Mouse (Mus musculus): ENCODE results near the gene Sik3.

Sik3 gene

DNA sequence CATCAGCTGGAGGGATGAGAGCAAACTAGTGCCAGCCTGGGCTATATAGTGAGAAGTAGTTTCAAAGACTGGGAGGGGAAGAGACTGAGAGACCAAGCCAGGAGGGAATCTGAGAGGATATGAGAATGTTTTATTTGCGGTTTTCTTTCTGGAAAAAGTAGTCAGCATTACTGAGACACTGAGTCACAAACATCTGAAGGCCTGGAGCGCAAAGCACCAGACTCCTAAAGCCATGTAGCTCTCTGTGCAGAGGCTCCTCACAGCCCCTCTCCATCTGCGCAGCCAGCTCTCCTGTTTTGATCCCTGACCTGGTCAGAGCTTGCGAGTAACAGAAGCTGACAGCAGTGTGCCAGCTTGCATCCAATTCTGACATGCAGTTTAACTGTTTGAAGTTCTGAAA lies 175.8 kb downstream of the Sik3 start:
- no peak for DNase-seq (ENCODE audit: low spot score in 2 of 2)

DNA sequence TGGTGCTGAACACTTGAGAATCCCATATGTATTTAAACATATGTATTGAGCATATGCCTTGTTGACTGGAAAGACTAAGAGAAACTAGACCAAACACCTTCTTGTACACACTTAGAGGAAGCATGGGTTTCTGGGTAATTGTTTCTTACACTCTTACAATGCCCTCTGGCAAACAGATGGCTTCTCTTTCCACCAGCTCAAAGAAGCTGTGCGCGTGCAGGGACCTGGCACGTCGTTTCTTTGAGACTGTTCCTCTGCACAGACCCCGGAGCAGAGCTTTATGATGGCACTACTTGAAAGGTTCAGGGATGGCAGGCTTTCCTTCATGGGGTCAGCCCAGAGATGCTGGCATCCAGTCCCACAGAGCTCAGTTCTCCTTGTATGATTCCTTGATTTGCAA lies 176.3 kb downstream of the Sik3 start:
- DNase-seq (ENCODE audit: low spot score in 2 of 2): no peak

DNA sequence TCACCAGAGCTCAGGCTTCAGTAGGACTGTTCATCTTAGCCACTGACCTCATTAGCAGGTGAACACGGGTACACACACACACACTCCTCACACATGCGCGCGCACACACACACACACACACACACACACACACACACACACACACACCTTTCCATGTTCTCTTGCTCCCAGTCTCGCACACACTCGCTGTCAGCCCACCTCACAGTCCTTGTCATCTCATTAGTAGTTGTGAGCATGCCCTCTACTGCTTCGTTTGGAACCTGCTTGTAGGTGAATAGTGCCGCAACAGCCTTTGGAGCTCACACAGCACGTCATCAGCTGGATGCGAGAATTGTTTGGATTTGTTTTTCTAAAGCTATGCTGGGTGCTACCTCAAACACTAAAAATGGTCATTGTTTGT lies 176.8 kb downstream of the Sik3 start:
- DNase-seq (ENCODE audit: low spot score in 2 of 2): no peak

DNA sequence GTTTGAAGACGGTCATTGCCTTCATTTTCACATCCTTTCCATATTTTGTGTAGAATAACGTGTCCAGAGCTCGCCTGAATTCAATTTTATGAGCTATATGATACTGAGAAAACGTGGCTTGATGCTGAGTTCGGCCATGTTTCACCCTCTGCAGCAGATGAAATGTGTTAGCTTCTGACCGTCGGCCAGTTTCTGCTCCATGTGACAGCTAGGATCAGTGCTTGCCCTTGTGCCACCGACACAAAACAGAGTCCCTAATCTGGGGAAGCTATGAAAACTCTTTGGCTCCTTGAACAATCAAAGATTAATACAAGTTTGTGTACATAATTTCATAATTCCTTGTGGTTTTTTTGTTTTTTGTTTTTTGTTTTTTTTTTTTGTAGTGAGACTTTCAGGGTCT lies 178.6 kb downstream of the Sik3 start:
- DNase-seq (ENCODE audit: low spot score in 2 of 2): no peak

DNA sequence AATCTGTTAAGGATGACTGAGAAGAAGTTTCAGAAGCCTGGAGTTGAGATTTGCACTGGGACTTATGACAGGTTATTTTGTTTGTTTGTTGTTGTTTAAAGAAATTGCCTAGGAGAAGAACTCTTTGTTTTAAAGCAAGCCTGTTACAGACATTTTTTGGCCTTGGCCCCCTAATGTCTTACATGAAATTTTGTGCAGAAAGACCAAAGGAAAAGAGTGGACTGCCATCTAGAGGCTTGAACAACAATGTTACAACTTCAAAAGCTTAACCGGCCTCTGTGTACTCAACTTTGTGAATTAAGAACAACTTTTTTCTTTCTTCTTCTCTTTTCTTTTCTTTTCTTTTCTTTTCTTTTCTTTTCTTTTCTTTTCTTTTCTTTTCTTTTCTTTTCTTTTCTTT lies 179.0 kb downstream of the Sik3 start:
- no peak for DNase-seq (ENCODE audit: low spot score in 2 of 2)

DNA sequence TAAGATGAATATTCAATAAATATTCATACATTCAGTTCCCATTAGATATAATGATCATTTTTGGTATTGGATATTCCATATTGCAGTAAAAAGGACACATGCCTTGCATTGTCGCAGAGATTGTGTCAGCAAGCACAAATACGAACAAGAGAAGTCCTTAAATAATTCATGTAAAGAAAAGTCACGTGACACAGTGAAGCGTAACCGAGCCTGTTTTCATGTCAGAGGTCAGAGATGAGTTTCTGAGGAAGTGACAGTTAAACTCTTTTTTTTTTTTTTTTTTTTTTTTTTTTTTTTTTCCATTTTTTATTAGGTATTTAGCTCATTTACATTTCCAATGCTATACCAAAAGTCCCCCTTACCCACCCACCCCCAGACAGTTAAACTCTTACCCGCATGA lies 180.0 kb downstream of the Sik3 start:
- no peak for DNase-seq (ENCODE audit: low spot score in 2 of 2)

DNA sequence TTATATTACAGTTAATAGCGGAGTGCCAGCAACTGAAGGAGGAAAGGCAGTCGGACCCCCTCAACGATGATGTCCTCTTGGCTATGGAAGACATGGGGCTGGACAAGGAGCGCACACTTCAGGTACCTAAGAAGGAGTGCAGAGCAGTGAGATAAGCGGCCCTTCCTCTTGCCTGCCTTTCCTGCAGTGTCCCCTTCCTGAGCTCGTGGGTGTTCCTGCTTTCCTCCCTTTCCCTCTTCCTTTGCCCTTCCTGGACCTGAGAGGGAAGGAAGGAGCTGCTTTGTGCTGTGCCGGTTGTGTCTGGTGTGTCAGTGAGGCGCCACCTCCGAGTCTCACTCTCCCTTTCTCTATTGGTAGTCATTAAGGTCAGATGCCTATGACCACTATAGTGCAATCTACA lies 182.2 kb downstream of the Sik3 start:
- DNase-seq (ENCODE audit: low spot score in 2 of 2): no peak

DNA sequence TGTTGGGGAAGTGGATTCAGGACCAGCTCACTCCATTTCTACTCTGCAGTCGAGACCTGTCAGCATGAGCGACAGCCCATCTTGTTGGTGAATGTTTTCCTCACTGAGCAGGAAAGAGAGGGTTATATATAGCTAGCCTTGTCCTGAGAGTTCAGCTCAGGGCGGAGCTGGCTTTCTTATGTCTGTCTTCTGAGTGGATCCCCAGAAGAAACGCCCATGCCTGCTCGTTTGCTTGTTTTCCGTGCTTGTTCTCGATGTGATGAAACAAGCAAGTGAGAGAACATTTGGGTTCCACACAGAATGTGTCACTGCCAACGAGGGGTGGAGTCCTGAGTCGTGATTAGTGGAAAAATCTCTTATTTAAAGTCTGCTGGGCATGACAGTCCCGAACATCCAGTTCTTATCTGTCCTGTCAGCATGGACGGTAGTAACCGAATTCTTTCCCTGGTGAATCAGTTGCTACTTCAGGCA lies 184.1 kb downstream of the Sik3 start:
- DNase-seq (ENCODE audit: low spot score in 2 of 2): peak in 1 of 2 experiments; percentile 49

DNA sequence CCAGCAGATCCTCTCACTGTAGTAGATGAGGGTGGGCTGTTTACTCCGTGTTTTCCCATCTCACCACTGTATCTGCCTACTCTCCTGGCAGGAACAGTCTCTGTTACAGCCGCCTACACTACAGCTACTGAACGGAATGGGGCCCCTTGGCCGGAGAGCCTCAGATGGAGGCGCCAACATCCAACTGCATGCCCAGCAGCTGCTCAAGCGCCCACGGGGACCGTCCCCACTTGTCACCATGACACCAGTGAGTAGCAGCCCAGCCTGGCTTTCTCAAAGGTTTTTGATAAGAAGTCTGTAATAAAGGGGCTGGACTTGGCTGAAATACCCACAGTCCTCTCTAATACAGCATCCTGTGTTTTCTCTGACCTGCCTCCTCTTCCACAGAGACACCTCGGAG lies 185.8 kb downstream of the Sik3 start:
- no peak for DNase-seq (ENCODE audit: low spot score in 2 of 2)

DNA sequence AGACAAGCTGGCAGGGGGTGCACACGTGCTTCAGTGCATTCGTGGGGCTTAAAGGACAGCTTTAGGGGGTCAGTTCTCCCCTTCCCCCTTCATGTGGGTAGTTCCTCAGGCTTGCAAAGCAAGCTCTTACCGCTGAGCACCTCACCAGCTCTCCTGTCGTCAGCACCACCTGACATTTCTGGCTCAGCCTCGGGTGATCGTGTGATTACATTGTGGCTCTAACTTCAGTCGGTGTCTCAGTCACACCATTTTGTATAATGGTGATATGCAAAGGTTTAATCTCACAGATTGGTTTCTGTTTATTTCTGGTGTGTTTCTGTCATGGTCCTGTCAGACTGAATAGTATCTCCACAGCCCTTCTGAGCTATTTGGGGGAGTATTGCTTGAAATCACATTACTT lies 186.3 kb downstream of the Sik3 start:
- DNase-seq (ENCODE audit: low spot score in 2 of 2): no peak

DNA sequence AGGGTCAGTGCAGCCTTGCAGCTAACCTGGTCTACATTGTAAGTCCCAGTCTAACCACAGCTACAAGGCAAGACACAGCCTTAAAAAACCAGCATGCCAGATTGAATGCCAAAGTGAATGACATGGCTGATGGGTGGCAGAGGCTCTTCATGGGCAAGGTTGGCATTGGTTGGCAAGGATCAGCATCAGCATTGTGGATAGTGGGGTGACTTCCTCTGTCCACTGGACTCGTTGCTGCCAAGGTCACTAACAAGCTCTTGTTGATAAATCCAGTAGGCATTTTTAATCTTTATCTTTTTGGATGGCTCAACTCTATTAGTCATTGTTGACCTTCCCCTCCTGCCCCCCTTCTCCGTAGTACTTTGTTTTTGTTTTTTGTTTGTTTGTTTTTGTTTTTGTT lies 187.0 kb downstream of the Sik3 start:
- no peak for DNase-seq (ENCODE audit: low spot score in 2 of 2)

DNA sequence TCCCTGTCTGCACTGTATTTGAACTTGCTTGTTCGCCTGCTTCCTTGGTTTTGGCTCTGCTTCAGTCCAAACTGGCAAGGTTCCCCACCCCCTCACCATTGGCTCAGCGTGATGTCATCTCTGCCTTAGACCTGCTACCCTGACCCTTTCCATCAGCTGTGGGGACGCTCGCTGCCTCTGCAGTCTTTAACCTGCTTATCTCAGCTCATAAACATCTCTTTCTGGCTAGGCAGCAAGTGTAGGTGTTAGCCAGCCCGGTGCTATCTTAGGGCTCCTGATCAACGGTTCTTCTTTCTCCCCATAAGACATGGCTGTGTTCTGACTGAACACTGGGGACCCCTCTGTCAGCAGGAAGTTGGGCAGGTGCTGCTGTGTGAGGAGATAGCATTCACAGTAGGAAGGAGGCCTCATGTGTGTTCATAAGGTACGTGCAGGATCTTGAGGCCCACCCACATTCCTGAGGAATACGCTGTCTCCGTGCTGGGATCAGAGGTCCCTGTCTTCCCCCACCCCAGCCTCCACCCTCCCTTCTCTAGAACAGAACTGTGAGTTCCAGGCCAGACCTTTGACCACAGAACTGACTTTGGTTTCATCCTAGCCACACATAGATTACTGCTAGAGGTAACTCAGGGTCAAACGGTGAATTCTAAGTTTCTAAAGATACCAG lies 194.3 kb downstream of the Sik3 start:
- peak in 1 of 2 experiments; percentile 40 for DNase-seq (ENCODE audit: low spot score in 2 of 2)

DNA sequence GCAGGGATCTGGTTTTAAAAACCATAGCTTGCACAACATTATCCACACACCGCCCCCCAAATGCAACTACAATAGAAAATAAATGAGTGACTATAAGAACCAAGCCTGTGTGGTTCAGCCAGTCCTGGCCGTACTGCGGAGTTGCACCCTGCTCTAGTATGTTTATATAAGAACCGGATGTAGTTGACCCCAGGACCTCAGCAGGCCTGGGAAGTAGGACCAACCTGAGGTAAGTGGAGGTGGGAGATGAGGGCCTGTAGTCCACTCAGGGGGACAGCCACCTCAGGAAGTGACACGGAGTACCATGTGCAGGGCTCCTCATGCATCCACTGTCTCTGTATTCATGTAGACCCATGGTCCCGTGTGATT lies 194.9 kb downstream of the Sik3 start:
- no peak for DNase-seq (ENCODE audit: low spot score in 2 of 2)

DNA sequence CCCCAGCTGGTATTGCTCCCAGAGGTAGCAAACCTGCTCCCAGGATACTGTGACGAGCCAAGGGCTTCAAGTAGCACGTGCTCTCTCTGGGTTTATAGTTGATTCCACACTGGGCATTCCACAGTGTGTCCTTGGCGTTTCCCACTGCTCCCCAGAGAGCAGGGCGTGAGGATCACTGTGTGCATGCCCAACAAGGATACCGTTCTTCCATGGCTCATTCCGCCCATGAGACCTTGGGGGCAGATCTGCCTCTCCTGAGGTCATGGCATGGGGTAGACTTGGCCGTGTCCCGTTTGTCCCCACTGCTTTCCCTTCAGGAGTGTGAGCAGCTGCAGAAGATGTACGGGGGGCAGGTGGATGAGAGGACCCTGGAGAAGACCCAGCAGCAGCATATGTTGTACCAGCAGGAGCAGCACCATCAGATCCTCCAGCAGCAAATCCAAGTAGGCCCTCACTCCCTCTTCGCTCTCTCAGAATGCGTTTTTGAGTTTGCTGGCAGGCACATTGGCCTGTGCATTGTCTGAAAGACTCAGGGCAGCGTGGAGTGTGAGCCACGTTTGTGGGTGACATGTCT lies 195.9 kb downstream of the Sik3 start:
- no peak for DNase-seq (ENCODE audit: low spot score in 2 of 2)

DNA sequence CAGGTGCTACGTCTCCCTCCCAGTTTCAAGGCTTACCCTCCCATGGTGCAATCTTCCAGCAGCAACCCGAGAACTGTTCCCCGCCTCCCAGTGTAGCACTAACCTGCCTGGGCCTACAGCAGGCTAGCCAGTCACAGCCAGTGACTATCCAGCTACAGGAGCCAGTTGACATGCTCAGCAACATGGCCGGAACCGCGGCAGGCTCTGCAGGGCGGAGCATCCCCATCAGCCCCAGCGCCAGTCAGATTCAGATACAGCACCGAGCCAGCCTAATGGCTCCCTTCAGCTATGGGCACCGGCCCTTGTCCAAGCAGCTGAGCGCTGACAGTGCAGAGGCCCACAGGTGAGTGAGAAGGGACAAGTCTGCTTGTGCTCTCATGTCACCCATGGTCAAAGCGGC lies 197.9 kb downstream of the Sik3 start:
- DNase-seq (ENCODE audit: low spot score in 2 of 2): no peak

DNA sequence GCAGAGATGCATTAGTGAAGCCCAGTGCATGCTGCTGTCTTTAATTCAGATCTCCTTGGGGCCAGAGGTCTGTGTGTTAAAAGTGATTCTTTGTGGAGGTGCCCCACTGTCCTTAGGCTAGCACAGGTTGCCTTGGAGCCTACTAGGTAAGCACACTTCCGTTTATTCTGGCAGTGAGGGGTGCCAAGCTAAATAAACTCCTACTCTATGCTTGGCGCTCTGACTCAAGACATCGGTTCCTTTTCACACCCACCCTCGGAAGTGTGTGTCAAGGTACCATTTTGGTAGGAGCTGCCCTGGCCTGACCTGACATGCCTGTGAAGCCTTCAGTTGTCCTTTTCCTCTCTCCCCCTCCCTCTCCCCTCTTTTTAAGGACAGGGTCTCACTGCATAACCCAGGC lies 201.7 kb downstream of the Sik3 start:
- DNase-seq (ENCODE audit: low spot score in 2 of 2): no peak

DNA sequence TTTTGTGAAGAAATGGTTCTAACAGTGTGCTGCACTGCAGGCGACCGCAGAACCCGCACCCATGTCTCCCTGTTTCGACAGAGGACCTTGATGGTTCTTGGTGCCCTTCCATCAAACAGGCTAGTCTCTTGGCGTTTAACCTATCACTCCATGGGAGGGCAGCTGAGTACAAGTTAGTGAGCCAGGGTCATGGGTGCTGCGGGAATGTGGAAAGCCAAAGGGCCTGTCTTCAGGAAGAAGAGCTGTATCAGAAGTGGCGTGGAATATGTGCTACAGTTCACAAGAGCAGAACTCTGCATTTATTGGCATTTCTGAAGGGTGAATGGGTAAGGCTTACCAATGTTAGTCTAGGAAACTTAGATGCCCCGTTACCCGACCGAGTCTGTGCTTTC lies 202.3 kb downstream of the Sik3 start:
- no peak for DNase-seq (ENCODE audit: low spot score in 2 of 2)

DNA sequence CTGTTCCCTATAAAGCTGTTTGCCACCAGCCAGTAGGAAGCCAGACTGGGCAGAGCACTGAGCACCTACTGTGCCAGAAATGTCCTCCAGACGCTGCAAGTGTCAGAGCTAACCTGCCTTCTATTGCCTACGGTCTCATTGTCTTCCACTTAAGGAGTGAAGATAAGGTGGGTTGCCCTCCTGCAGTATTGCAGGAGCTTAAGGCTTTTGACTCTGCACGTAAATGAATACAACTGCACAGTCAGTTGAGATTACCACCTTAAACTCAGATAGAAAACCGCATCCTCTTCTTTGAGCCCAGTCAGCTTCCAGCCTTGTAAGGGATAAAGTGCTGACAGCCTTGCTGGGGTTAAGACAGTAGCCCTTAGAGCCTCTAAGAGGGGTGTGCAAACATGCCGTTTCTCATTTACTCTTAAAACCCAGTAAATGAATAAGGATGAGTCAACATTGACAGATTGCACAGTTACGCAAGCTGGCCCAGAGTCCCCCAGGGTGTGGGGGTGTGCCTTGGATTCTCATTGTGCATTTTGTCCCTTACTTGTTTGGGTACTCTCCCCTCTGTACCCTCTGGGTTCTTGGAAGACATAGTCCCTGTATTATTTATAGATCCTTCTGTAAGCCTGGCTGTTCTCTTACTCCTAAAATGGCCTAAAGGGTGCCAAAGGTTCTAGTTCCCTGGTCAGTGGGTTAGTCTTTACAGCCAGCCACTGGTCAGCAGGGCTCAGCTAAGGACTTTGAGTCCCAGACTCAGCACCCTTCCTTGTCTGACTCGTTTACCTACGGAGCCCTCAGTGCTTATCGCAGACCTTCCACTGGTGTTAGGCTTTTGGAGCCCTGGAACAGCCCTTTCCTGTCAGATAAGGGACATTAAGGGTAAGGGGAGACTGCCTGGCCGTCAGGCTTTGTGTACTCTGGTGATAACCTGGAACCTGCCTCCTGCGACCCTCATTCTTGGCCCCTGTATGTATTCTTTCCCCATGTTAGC lies 203.0 kb downstream of the Sik3 start:
- peak in 1 of 2 experiments; percentile 61 for DNase-seq (ENCODE audit: low spot score in 2 of 2)

DNA sequence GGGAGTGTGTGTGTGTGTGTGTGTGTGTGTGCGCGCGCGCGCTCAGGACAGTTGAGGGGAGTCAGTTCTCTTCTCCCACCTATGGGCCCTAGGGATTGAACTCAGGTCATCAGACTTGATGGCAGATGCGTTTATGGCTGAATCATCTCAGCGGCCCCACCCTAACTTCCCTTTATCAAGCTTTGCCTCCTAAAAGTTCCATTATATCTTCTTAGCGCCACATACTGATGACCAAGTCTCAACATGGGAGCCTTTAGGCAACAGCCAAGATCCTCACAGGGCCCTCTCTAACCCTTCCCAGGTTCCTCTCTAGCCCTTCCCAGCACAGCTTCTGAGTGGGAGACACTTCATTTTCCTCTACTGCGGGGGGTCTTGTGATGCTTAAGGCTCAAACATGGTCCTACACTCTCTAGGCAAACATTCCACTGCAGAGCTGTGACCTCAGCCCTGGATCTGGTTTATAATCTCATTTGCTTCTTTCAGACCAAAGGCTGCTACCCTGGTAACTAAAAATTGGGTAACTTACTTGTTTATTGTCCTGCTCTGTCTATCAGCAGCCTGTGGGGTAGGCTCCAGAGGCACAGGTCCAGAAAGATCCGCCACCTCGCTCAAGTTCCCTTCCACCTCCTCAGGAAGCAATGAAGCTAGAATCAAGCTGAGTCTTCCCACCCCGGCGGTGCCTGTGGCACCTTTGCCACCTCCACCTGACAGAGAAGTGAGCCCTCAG lies 204.3 kb downstream of the Sik3 start:
- DNase-seq (ENCODE audit: low spot score in 2 of 2): no peak

DNA sequence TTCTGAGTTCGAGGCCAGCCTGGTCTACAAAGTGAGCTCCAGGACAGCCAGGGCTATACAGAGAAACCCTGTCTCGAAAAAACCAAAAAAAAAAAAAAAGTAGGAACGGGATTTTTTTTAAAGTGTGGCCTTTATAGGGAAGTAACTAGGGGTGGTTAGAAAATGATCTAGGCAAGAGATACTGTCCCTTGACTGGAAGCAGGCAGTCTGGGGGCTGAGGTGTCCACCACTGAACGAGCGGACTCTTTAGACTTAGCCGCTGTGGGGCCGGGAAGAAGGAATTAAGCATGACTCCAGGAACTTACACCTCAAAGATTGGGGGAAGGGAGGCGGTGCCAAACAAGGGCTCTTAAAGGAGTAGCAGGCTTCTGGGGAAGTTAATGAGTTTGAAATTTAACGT lies 205.6 kb downstream of the Sik3 start:
- DNase-seq (ENCODE audit: low spot score in 2 of 2): no peak

DNA sequence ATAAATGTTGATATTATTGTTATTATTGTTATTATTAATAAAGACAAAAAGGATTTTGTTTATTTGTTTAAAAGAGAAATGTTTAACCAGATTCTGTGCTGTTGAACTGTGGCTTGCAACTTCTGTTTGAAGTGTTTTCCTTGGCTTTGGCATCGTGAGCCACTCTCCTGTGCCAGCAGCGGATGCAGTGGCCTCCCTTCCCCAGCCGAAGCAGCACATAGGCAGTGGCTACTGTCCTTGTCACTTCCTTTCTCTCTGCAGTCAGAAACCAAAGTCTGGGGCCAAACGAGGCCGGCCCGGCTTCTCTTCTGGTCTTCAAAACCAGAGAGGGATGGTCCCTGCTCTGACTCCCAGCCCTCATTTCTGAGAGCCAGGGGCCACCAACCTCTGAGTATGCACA lies 210.5 kb downstream of the Sik3 start:
- DNase-seq (ENCODE audit: low spot score in 2 of 2): no peak

DNA sequence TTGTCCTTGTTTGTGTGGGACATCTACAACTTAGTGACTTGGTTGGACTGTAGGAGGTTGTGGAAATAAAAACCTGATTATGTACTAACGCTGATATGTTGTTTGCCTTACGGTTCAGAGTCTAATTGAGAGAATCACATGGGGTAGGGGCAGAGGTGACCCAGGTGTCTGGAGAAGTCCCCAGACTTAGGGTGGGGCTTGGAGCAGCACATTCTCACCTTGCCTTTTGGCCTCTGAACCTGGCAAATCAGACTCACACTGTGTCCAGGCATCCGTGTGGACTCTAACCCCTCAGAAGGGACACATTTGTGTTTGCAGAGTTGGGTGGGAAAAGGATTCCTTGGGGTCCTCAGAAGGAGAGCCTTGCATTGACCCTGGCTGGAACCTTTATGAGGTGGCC lies 211.5 kb downstream of the Sik3 start:
- DNase-seq (ENCODE audit: low spot score in 2 of 2): no peak

Data from urinary bladder, postnatal 36 days (tissue).